Mouse (Mus musculus) C2C12 (cell line): ENCODE measurements at regions not wholly inside any gene's neighbourhood (a gene's known extent, or its start where the extent isn't known, plus 50 kb on each side); places are given as distances from the start of the nearest gene placed in this dataset.

Experiments used
- CEBPB ChIP-seq: IDR thresholded peaks from one replicate; pipeline ENCODE4 v1.6.1; 2011; ENCODE audit warnings: low read depth, mild to moderate bottlenecking, control low read depth, moderate library complexity
- CTCF ChIP-seq: IDR thresholded peaks from one replicate; pipeline ENCODE4 v1.5.1; 2011; ENCODE audit not compliant: control insufficient read depth, insufficient read depth, insufficient read length
- FOSL1 ChIP-seq: IDR thresholded peaks from one replicate; pipeline ENCODE4 v1.8.0; 2011; ENCODE audit warnings: mild to moderate bottlenecking, low read length; ENCODE audit not compliant: poor library complexity, insufficient read depth, severe bottlenecking
- MAX ChIP-seq: IDR thresholded peaks from one replicate; pipeline ENCODE4 v1.6.1; 2011; ENCODE audit warnings: mild to moderate bottlenecking, control low read depth
- MYOD1 ChIP-seq: IDR thresholded peaks from one replicate; pipeline ENCODE4 v1.6.1; 2011; ENCODE audit warnings: low read depth; ENCODE audit not compliant: control insufficient read depth, insufficient read length
- MYOG ChIP-seq: IDR thresholded peaks from one replicate; pipeline ENCODE4 v1.6.1; 2011; ENCODE audit not compliant: control insufficient read depth, insufficient read length; ENCODE audit errors: extremely low read depth
- USF1 ChIP-seq: IDR thresholded peaks from one replicate; pipeline ENCODE4 v1.6.1; 2011; ENCODE audit warnings: low read depth, mild to moderate bottlenecking, control low read depth, moderate library complexity

- TF ChIP-seq FOSL1 (no peak), CTCF (no peak), MYOD1 (no peak), CEBPB (no peak), MAX (no peak), USF1 (no peak), MYOG (no peak)
Observed at GRCm38 (mm10) chr9:23158499-23158898, 64.4 kb upstream of the Bmper start.
